Mouse (Mus musculus) lung, embryonic 15.5 days (tissue): ENCODE measurements at regions not wholly inside any gene's neighbourhood (a gene's known extent, or its start where the extent isn't known, plus 50 kb on each side); places are given as distances from the start of the nearest gene placed in this dataset.
"Not testable (repeated sequence)": the region's sequence is repeated elsewhere in the genome, so short reads cannot be mapped to it uniquely, and the experiment has no call there.

Source experiments
- ATAC-seq: fragments of 200-750 bp; cut with Nextera tagmentation; 2 replicates; pipeline ENCODE4 v1.8.0; 2017; ENCODE audit warnings: moderate number of reproducible peaks, borderline replicate concordance; ENCODE audit not compliant: low FRiP score, low TSS enrichment; ENCODE audit errors: extremely low read depth
- H3K27ac ChIP-seq: fragments of 300-500 bp; sonication (generic); 2 replicates; pipeline ENCODE4 v1.5.1; 2015; ENCODE audit warnings: moderate library complexity, mild to moderate bottlenecking, inconsistent platforms
- H3K27me3 ChIP-seq: fragments of 300-500 bp; sonication (generic); 2 replicates; pipeline ENCODE4 v1.6.1; 2015; ENCODE audit warnings: inconsistent platforms
- H3K36me3 ChIP-seq: fragments of 300-500 bp; sonication (generic); 2 replicates; pipeline ENCODE4 v1.6.1; 2015; ENCODE audit warnings: inconsistent platforms
- H3K4me1 ChIP-seq: fragments of 300-500 bp; sonication (generic); 2 replicates; pipeline ENCODE4 v1.6.1; 2015; ENCODE audit warnings: inconsistent platforms
- H3K4me2 ChIP-seq: fragments of 300-500 bp; sonication (generic); 2 replicates; pipeline ENCODE4 v1.6.1; 2015; ENCODE audit warnings: inconsistent platforms, mild to moderate bottlenecking, moderate library complexity
- H3K4me3 ChIP-seq: fragments of 300-500 bp; sonication (generic); 2 replicates; pipeline ENCODE4 v1.5.1; 2015; ENCODE audit warnings: mild to moderate bottlenecking, inconsistent platforms
- H3K9ac ChIP-seq: fragments of 300-500 bp; sonication (generic); 2 replicates; pipeline ENCODE4 v1.6.1; 2015; ENCODE audit warnings: inconsistent platforms
- H3K9me3 ChIP-seq: fragments of 300-500 bp; sonication (generic); 2 replicates; pipeline ENCODE4 v1.6.1; 2016; ENCODE audit warnings: inconsistent platforms
- WGBS: fragments of 180-500 bp; shearing (Covaris S2); methylation state at CpG from one replicate; pipeline ENCODE4 v1.1.7; 2015; 5-methylcytosine and 5-hydroxymethylcytosine counted together

DNA sequence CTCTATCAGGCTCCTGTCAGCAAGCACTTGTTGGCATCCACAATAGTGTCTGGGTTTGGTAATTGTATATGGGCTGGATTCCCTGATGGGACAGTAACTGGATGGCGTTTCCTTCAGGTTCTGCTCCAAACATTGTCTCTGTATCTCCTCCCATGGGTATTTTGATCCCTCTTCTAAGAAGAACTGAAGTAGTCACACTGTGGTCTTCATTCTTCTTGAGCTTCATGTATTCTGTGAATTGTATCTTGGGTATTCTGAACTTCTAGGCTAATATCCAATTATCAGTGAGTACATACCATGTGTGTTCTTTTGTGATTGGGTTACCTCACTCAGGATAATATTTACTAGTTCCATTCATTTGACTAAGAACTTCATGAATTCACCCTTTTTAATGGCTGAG is 119.2 kb upstream of the Gm21119 start:
- not testable (repeated sequence) for H3K27ac ChIP-seq, H3K4me2 ChIP-seq, H3K9ac ChIP-seq, H3K9me3 ChIP-seq, ATAC-seq, H3K4me1 ChIP-seq, H3K36me3 ChIP-seq, H3K4me3 ChIP-seq, H3K27me3 ChIP-seq
- WGBS: no CpG with 5 or more reads among the region's 1 CpGs

DNA sequence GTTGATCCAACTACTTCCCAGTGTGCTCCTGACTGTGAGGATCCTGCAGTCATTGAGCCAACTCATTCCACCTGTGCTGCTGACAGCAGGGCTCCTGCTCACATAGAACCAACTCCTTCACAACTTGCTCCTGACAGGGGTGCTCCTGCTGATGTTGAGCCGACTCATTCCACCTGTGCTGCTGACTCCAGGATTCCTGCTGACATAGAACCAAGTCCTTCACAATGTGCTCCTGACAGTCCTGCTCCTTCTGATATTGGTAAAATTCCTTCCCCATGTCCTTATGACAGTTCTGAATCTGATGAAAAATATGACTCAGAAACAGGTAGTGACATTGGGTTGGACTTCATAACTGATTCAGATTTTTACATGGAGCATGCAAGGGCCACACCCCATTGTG is 100.8 kb upstream of the Gm21119 start:
- not testable (repeated sequence) for ATAC-seq, H3K4me3 ChIP-seq, H3K4me2 ChIP-seq, H3K9ac ChIP-seq, H3K27me3 ChIP-seq, H3K9me3 ChIP-seq, H3K27ac ChIP-seq, H3K36me3 ChIP-seq, H3K4me1 ChIP-seq
- WGBS: 68% methylated on average over 1 of the region's 1 CpGs

DNA sequence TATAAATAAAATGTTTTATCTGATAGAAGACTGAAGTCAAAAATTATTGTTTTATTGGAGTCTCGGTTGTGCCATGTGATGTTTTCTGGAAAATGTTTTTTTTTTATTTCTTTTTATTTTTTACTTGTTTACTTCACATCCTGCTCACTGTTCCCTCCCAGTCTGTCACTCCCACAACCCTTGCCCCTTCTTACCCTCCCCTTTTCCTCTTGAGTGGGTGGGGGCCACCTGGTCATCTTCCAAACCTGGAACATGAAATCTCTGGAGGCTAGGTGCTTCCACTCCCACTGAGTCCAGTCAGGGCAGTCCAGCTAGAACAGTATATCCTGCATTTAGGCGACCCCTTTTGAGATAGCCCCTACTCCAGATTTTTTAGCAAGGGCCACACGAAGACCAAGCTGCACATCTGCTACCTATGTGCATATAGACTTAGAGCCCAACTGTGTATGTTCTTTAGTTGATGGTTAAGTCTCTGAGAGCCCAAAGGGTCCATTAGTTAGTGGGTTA is 98.3 kb upstream of the Gm21119 start:
- H3K9me3 ChIP-seq, H3K27ac ChIP-seq, H3K4me2 ChIP-seq, H3K4me1 ChIP-seq, H3K27me3 ChIP-seq, H3K4me3 ChIP-seq, H3K36me3 ChIP-seq, ATAC-seq, H3K9ac ChIP-seq: not testable (repeated sequence)
- 71% methylated on average over 3 of the region's 3 CpGs for WGBS

DNA sequence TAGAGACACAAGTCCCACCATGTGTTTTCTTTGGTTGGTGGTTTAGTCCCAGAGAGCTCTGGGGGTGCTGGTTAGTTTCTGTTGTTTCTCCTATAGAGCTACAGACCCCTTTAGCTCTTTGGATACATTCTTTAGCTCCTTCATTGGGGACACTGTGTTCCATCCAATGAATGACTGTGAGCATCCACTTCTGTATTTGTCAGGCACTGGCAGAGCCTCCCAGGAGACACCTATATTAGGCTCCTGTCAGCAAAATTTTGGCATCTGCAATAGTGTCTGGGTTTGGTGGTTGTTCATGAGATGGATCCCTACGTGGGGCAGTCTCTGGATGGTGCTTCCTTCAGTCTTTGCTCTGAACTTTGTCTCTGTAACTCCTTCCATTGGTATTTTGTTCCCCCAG is 97.2 kb upstream of the Gm21119 start:
- not testable (repeated sequence) for H3K9ac ChIP-seq, H3K9me3 ChIP-seq, H3K36me3 ChIP-seq, H3K27ac ChIP-seq, H3K4me2 ChIP-seq, H3K4me1 ChIP-seq, H3K27me3 ChIP-seq, H3K4me3 ChIP-seq, ATAC-seq
- 29% methylated on average over 1 of the region's 1 CpGs for WGBS

DNA sequence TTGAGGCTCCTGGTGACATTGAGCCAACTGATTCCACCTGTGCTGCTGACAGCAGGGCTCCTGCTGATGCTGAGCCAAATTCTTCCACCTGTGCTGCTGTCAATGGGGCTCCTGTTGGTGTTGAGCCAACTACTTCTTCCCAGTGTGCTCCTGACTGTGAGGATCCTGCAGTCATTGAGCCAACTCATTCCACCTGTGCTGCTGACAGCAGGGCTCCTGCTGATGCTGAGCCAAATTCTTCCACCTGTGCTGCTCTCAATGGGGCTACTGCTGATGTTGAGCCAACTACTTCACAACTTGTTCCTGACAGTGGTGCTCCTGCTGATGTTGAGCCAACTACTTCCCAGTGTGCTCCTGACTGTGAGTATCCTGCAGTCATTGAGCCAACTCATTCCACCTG is 90.2 kb upstream of the Gm21119 start:
- H3K9me3 ChIP-seq, H3K4me2 ChIP-seq, H3K36me3 ChIP-seq, H3K4me1 ChIP-seq, H3K4me3 ChIP-seq, H3K27me3 ChIP-seq, H3K9ac ChIP-seq, H3K27ac ChIP-seq, ATAC-seq: not testable (repeated sequence)

DNA sequence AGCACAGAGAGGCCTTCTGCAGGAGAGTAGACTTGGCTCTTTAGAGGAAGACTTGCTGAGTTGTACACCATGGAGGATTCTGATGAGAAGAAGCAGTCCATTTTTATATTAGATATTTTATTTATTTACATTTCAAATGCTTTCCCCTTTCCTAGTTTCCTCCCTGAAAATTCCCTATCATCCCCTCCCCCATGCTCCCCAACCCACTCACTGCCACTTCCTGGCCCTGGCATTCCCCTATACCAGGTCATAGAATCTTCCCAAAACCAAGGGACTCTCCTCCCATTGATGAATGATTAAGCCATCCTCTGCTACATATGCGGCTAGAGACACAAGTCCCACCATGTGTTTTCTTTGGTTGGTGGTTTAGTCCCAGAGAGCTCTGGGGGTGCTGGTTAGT is 85.7 kb upstream of the Gm21119 start:
- H3K27ac ChIP-seq, H3K36me3 ChIP-seq, H3K27me3 ChIP-seq, H3K9ac ChIP-seq, H3K4me2 ChIP-seq, H3K4me1 ChIP-seq, H3K4me3 ChIP-seq, ATAC-seq, H3K9me3 ChIP-seq: not testable (repeated sequence)
- no CpG with 5 or more reads among the region's 1 CpGs for WGBS

DNA sequence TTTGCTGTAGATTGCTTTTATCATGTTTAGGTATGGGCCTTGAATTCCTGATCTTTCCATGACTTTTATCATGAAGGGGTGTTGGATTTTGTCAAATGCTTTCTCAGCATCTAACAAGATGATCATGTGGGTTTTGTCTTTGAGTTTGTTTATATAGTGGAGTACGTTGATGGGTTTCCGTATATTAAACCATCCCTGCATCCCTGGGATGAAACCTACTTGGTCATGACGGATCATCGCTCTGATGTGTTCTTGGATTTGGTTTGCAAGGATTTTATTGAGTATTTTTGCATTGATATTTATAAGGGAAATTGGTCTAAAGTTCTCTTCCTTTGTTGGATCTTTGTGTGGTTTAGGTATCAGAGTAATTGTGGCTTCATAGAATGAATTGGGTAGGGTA is 75.7 kb upstream of the Gm21119 start:
- 88% methylated on average over 4 of the region's 4 CpGs for WGBS
- not testable (repeated sequence) for H3K4me2 ChIP-seq, H3K27ac ChIP-seq, ATAC-seq, H3K36me3 ChIP-seq, H3K4me3 ChIP-seq, H3K27me3 ChIP-seq, H3K9ac ChIP-seq, H3K4me1 ChIP-seq, H3K9me3 ChIP-seq

DNA sequence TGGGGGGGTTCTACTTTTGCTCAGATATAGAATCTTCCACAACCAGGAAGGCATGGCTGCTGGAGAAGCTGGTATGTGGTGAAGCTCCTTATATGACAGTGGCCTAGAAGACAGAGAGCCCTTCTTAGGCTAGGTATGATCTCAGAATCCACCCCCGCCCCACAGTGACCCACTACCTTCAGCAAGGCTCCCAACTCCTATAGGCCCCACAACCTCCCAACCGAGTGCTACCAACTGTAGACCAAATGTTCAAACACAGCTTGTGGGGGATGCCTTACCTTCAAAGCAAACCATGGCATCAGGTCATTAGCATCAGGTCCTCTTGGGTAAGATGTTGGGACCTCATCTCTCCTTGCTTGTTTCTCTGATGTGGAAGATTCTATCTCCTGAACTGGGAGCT is 70.6 kb upstream of the Gm21119 start:
- WGBS: 79% methylated on average over 2 of the region's 2 CpGs
- not testable (repeated sequence) for H3K27ac ChIP-seq, H3K4me1 ChIP-seq, H3K4me2 ChIP-seq, H3K9ac ChIP-seq, H3K9me3 ChIP-seq, ATAC-seq, H3K36me3 ChIP-seq, H3K4me3 ChIP-seq, H3K27me3 ChIP-seq

DNA sequence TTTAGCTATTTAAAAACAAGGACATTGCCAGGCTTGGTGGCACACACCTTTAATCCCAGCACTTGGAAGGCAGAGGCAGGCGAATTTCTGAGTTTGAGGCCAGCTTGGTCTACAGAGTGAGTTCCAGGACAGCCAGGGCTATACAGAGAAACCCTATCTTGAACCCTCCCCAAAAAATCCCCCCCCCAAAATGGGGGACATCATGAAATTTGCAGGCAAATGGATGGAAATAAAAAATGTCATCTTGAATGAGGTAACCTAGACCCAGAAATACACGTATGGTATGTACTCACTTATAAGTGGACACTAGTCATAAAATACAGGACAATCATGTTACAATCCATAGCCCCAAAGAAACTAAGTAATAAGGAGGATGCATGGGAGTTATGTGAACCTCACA is 69.4 kb upstream of the Gm21119 start:
- not testable (repeated sequence) for H3K4me3 ChIP-seq, H3K9me3 ChIP-seq, H3K36me3 ChIP-seq, H3K9ac ChIP-seq, H3K27me3 ChIP-seq, H3K4me2 ChIP-seq, H3K4me1 ChIP-seq, ATAC-seq, H3K27ac ChIP-seq
- WGBS: 48% methylated on average over 2 of the region's 2 CpGs

DNA sequence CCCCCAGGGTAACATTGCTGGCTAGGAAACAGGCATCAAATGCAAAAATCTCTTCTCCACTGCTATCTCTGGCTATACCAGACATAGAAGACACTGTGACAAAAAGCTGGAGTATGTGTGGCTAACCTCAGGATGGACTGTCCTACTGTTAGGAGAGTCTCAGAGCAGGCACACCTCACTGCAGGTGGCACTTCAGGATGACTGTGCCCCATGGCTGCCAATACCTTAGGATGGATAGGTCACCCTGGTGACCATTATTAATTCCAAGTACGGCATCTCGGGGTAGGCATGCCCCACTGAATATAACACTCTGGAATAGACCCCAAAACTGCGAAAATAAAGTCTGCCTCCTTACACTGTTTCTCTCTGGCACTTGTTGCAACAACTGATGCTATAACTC is 68.3 kb upstream of the Gm21119 start:
- not testable (repeated sequence) for H3K4me2 ChIP-seq, H3K9ac ChIP-seq, H3K27me3 ChIP-seq, H3K4me3 ChIP-seq, ATAC-seq, H3K36me3 ChIP-seq, H3K27ac ChIP-seq, H3K9me3 ChIP-seq, H3K4me1 ChIP-seq
- WGBS: 83% methylated on average over 2 of the region's 3 CpGs

DNA sequence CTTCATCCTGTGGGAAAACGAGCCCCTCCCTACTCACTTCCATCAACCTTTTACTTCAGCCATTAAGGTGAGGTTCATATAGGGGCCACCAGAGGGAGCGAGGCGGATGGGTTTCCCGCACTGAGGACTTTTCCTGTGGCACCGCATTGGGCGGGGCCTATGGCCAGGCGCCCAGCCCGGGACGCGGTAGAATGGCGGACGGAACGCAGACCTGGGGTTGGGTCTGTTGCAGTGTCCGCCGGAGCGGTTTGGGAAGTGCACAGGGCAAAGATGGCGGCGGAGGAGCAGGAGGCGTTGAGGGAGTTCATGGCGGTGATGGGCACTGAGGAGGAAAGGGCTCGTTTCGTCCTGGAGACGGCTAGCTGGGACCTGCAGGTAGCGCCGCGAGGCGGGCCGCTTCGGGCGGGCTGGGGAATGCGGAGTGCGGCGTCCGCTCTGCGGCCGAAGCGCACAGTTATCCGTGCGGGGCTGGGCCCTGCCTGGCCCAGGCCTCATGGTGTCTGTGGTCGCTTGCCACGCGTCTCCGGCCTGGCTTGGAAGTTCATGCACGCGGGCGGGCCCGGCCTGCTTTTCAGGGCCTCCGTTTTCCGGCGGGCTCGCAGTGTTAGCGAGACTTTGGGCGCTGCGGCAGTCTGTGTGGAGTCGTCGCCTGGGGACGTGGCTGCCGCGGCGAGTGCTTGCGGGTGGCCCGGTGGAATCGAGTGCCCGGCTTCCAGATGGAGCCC is 64.5 kb upstream of the Gm21119 start:
- ATAC-seq: peak; percentile 100
- not testable (repeated sequence) for H3K27me3 ChIP-seq, H3K4me1 ChIP-seq, H3K36me3 ChIP-seq, H3K9me3 ChIP-seq
- H3K27ac ChIP-seq: peak overlapping the region; percentile 86
- 8% methylated on average over 64 of the region's 64 CpGs for WGBS
- H3K4me3 ChIP-seq: peak overlapping the region; percentile 69
- peak overlapping the region; percentile 89 for H3K9ac ChIP-seq
- H3K4me2 ChIP-seq: peak overlapping the region; percentile 48

DNA sequence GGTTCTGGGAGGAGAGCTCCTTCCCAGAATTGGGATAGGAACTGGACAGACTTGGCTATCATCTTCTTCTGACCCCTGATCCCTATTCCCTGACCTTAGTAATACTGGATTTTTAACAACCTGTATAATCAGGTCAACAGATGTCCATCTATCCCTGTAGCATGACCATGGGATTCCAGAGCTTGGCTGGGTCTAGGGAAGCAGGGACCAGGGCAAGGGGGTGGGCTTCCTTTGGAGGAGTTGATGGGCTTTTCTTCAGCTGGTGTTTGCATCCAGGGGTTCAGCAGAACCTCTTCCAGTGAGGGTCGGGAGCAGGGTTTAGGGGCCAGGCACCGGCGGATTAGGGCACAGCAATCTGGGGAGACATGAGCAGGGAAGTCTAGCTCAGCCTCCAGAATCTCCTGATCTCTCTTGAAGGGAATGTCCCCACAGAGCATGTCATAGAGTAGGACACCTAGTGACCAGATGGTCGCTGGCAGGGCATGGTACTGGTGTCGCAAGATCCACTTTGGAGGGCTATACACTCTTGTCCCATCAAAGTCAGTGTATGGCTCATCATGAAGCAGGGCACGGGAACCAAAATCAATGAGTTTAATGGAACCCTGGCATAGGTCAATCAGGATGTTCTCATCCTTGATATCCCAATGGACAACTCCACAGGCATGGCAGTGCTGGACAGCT is 58.1 kb upstream of the Gm21119 start:
- ATAC-seq: peak; percentile 32
- H3K9me3 ChIP-seq, H3K9ac ChIP-seq, H3K4me1 ChIP-seq, H3K36me3 ChIP-seq, H3K4me3 ChIP-seq, H3K4me2 ChIP-seq, H3K27me3 ChIP-seq, H3K27ac ChIP-seq: not testable (repeated sequence)
- WGBS: no CpG with 5 or more reads among the region's 6 CpGs

DNA sequence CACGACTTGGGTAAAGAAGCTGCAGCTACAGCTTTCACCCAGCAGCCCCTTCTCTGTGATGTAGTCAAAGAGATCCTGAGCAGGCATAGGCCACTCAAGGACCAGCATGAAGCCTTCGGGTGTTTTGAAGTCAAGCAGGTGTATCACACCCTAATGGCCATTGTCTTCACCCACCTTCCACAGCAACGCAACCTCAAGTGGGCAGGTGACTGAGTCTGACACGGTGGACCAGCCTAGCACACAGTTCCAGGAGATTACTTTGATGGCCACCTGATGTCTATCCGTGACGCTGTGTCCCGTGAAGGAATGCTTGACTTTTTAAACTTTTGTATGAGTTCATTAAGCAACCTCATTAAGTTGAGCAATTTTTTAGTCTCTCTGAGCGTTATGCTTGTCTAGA is 57.5 kb upstream of the Gm21119 start:
- peak; percentile 78 for ATAC-seq
- peak overlapping the region; percentile 30; the same call in 1 of the 2 replicates for H3K4me3 ChIP-seq
- not testable (repeated sequence) for H3K9me3 ChIP-seq, H3K36me3 ChIP-seq, H3K27me3 ChIP-seq, H3K27ac ChIP-seq, H3K9ac ChIP-seq, H3K4me1 ChIP-seq
- 78% methylated on average over 7 of the region's 8 CpGs for WGBS
- H3K4me2 ChIP-seq: peak overlapping the region; percentile 41
